Mouse (Mus musculus) adrenal gland, adult 2 months (tissue): ENCODE data around the gene Gja5. TPM values are rescaled to one million over a fixed set of nuclear protein-coding genes. Genes with fewer than 3 reads are reported as not detected.
A peak's percentile ranks its signal among the peaks of the same experiment; 100 is the strongest.

Experiments used
- DNase-seq: peaks from one replicate; pipeline ENCODE4 v3.0.0; 2021
- long read RNA-seq: library from polyadenylated mRNA; stranded (forward); transcript quantifications from one replicate; pipeline ENCODE4 v2.0.0, GENCODE M21; 2021
- polyA plus RNA-seq: library from polyadenylated mRNA; depleted of rRNA; stranded (reverse); fragments of >200 nt; gene quantifications from 2 replicates; pipeline ENCODE4 v1.2.3, GENCODE M21; 2012; rRNA removed
- total RNA-seq, 2 experiments: library from RNA; stranded (reverse); gene quantifications; 2 replicates each; pipeline ENCODE4 v1.2.3; 2021

The Gja5 gene
- total RNA-seq = 1 to 10 TPM; 1.7 to 2.1 TPM
- polyA plus RNA-seq = 1.4 and 1.6 TPM in 2 replicates
- long read RNA-seq = 0 reads

- no peak for DNase-seq
Observed at GRCm38 (mm10) chr3:96904393-96904792, at the start of gene Gja5. Gene Gja5 (plus strand): TSS chr3:96904693.

- no peak for DNase-seq
Observed at GRCm38 (mm10) chr3:96855833-96856232, 48.7 kb upstream of the Gja5 start.

GRCm38 (mm10) chr3:96860498-96860897, 44.0 kb upstream of the Gja5 start:
- no peak for DNase-seq

GRCm38 (mm10) chr3:96867863-96868262, 36.6 kb upstream of the Gja5 start:
- DNase-seq = no peak

GRCm38 (mm10) chr3:96868566-96868965, 35.9 kb upstream of the Gja5 start:
- DNase-seq = no peak

- no peak for DNase-seq
Observed at GRCm38 (mm10) chr3:96869091-96869490, 35.4 kb upstream of the Gja5 start.

- DNase-seq = no peak
Observed at GRCm38 (mm10) chr3:96870270-96870669, 34.2 kb upstream of the Gja5 start.

- DNase-seq = no peak
Observed at GRCm38 (mm10) chr3:96871070-96871469, 33.4 kb upstream of the Gja5 start.

GRCm38 (mm10) chr3:96872501-96872900, 32.0 kb upstream of the Gja5 start:
- DNase-seq = no peak

GRCm38 (mm10) chr3:96874808-96875571, 29.5 kb upstream of the Gja5 start:
- DNase-seq = no peak

GRCm38 (mm10) chr3:96879536-96879935, 25.0 kb upstream of the Gja5 start:
- no peak for DNase-seq

GRCm38 (mm10) chr3:96880385-96880784, 24.1 kb upstream of the Gja5 start:
- no peak for DNase-seq

GRCm38 (mm10) chr3:96881557-96881956, 22.9 kb upstream of the Gja5 start:
- no peak for DNase-seq

- no peak for DNase-seq
Observed at GRCm38 (mm10) chr3:96882061-96882849, 22.2 kb upstream of the Gja5 start.

- no peak for DNase-seq
Observed at GRCm38 (mm10) chr3:96883690-96884089, 20.8 kb upstream of the Gja5 start.

GRCm38 (mm10) chr3:96902336-96902999, 2.0 kb upstream of the Gja5 start:
- no peak for DNase-seq

GRCm38 (mm10) chr3:96904851-96905541, 503 bp downstream of the Gja5 start, which contains the start of gene Gpr89:
Gene Gpr89 (minus strand): TSS chr3:96905346.
- DNase-seq = peak; percentile 97

- DNase-seq = no peak
Observed at GRCm38 (mm10) chr3:96905592-96905991, 1.1 kb downstream of the Gja5 start.

GRCm38 (mm10) chr3:96920991-96921390, 16.5 kb downstream of the Gja5 start:
- DNase-seq = no peak

- DNase-seq = no peak
Observed at GRCm38 (mm10) chr3:96924631-96925030, 20.1 kb downstream of the Gja5 start.

- no peak for DNase-seq
Observed at GRCm38 (mm10) chr3:96925920-96926319, 21.4 kb downstream of the Gja5 start, which contains the start of gene Gja8. Gene Gja8 (minus strand): TSS chr3:96926020.

- peak; percentile 7 for DNase-seq
Observed at GRCm38 (mm10) chr3:96931261-96931681, 26.8 kb downstream of the Gja5 start.
